Mouse (Mus musculus): ENCODE results near the gene Parp8.
"Not testable (repeated sequence)": the region's sequence is repeated elsewhere in the genome, so short reads cannot be mapped to it uniquely, and the experiment has no call there.

The Parp8 gene

GRCm38 (mm10) chr13:116962480-116963462, 62.6 kb downstream of the Parp8 start:
- DNase-seq: no peak

GRCm38 (mm10) chr13:116958776-116959589, 66.4 kb downstream of the Parp8 start:
- no peak for DNase-seq

- DNase-seq: no peak
These were observed 67.8 kb downstream of the Parp8 start for GRCm38 (mm10) chr13:116957577-116957976.

- no peak for DNase-seq
These were observed 74.0 kb downstream of the Parp8 start for GRCm38 (mm10) chr13:116951336-116951735.

GRCm38 (mm10) chr13:116949527-116949926, 75.8 kb downstream of the Parp8 start:
- no peak for DNase-seq

- DNase-seq: no peak
These were observed 76.3 kb downstream of the Parp8 start for GRCm38 (mm10) chr13:116949056-116949455.

- DNase-seq: no peak
These were observed 77.1 kb downstream of the Parp8 start for GRCm38 (mm10) chr13:116948299-116948659.

GRCm38 (mm10) chr13:116947611-116948298, 77.6 kb downstream of the Parp8 start:
- no peak for DNase-seq

GRCm38 (mm10) chr13:116946566-116946965, 78.8 kb downstream of the Parp8 start:
- no peak for DNase-seq

- no peak for DNase-seq
These were observed 83.9 kb downstream of the Parp8 start for GRCm38 (mm10) chr13:116941280-116942015.

- DNase-seq: no peak
These were observed 84.6 kb downstream of the Parp8 start for GRCm38 (mm10) chr13:116940761-116941160.

GRCm38 (mm10) chr13:116937019-116937418, 88.3 kb downstream of the Parp8 start:
- DNase-seq: not testable (repeated sequence)

- no peak for DNase-seq
These were observed 107.9 kb downstream of the Parp8 start for GRCm38 (mm10) chr13:116917387-116917930.

- DNase-seq: no peak
These were observed 117.1 kb downstream of the Parp8 start for GRCm38 (mm10) chr13:116908284-116908683.

GRCm38 (mm10) chr13:116903394-116903793, 121.9 kb downstream of the Parp8 start:
- DNase-seq: no peak

- DNase-seq: no peak
These were observed 126.9 kb downstream of the Parp8 start for GRCm38 (mm10) chr13:116898395-116898794.

- DNase-seq: no peak
These were observed 127.6 kb downstream of the Parp8 start for GRCm38 (mm10) chr13:116897711-116898110.

GRCm38 (mm10) chr13:116884422-116884942, 140.9 kb downstream of the Parp8 start:
- DNase-seq: no peak

GRCm38 (mm10) chr13:116882226-116882625, 143.1 kb downstream of the Parp8 start:
- DNase-seq: no peak

- DNase-seq: no peak
These were observed 145.7 kb downstream of the Parp8 start for GRCm38 (mm10) chr13:116879580-116880192.

GRCm38 (mm10) chr13:116870221-116870620, 155.1 kb downstream of the Parp8 start:
- DNase-seq: no peak
